Mouse (Mus musculus): ENCODE measurements around the gene Eif5b.

GRCm38 (mm10) chr1:37971520-37971919 is 26.3 kb upstream of the Eif5b start:
- TF ChIP-seq CTCF (IDR thresholded peaks at IDR 0.05; ENCODE audit: extremely low read depth, insufficient read depth, insufficient read length, insufficient replicate concordance) (no peak), POLR2A (IDR thresholded peaks at IDR 0.05; ENCODE audit: low read depth, low read length) (no peak)

Data from spleen, adult 2 months (tissue).